ENCODE assay signal across 30 mouse cellular contexts in genomic region chr5:144165756-144166155, GRCm38 (mm10). TPM values are rescaled to one million over a fixed set of nuclear protein-coding genes. Genes with fewer than 3 reads are reported as not detected.
DNase-seq lines count a peak whose midpoint lies in the region; ATAC-seq and TF ChIP-seq lines count a peak whose summit lies in the region.
"Had no signal": no experiment of that assay in that cellular context is flagged by ENCODE, and none has a peak within 500 bp of the region (broad histone marks: within the 10 kb centered on the region; RNA-seq: fewer than 3 reads in every experiment).

No protein-coding gene starts in this region.

- TF ChIP-seq CTCF in small intestine, adult 2 months (IDR thresholded peaks at IDR 0.05; ENCODE audit: extremely low read depth, insufficient read length, insufficient replicate concordance, low read depth, low read length) = no peak

- no peaks in the 10 kb centered on the region for H3K27me3 ChIP-seq in heart, embryonic 13.5 days (replicated peaks)
- no peaks in the 10 kb centered on the region for H3K27me3 ChIP-seq in small intestine, adult 2 months (ENCODE audit: control insufficient read depth, insufficient read depth, low read length)
- H3K27me3 ChIP-seq: embryonic facial prominence, embryonic 12.5 days; midbrain, embryonic 15.5 days had no signal

- H3K27ac ChIP-seq in heart, embryonic 13.5 days (replicated peaks) = 0 out of 2 replicates have a peak overlapping the region, but pooled peaks have one; percentile 5
- peak overlapping the region; percentile 20; the same call in 1 of the 2 replicates for H3K27ac ChIP-seq in small intestine, adult 2 months (ENCODE audit: insufficient read depth, low read depth, low read length)
- H3K27ac ChIP-seq: embryonic facial prominence, embryonic 12.5 days; heart, embryonic 10.5 days; hindbrain, embryonic 14.5 days; liver, embryonic 14.5 days; macrophage; midbrain, embryonic 10.5 days; midbrain, embryonic 15.5 days had no signal

- 67% methylated on average over 3 of the region's 3 CpGs for WGBS in heart, embryonic 13.5 days
- 79% methylated on average over 3 of the region's 3 CpGs for WGBS in small intestine, adult 2 months

- H3K9me3 ChIP-seq in heart, embryonic 13.5 days = no peaks in the 10 kb centered on the region
- H3K9me3 ChIP-seq: embryonic facial prominence, embryonic 12.5 days; G1E; heart, embryonic 10.5 days; midbrain, embryonic 10.5 days; midbrain, embryonic 15.5 days had no signal

- H3K4me3 ChIP-seq in heart, embryonic 13.5 days = no peak overlapping the region
- H3K4me3 ChIP-seq in small intestine, adult 2 months (ENCODE audit: low read depth, low read length) = no peak overlapping the region
- H3K4me3 ChIP-seq: embryonic facial prominence, embryonic 12.5 days; heart, embryonic 10.5 days; midbrain, embryonic 10.5 days; midbrain, embryonic 15.5 days had no signal

- peaks cover 11% of the 10 kb centered on the region; the same call in 1 of the 2 replicates for H3K4me1 ChIP-seq in heart, embryonic 13.5 days
- H3K4me1 ChIP-seq in small intestine, adult 2 months (ENCODE audit: control insufficient read depth, insufficient read depth, insufficient read length, low read length) = no peaks in the 10 kb centered on the region; the same call in 1 of the 2 replicates
- H3K4me1 ChIP-seq: embryonic facial prominence, embryonic 12.5 days; midbrain, embryonic 15.5 days had no signal

- H3K36me3 ChIP-seq in heart, embryonic 13.5 days = peaks cover 59% of the 10 kb centered on the region
- peaks cover 55% of the 10 kb centered on the region for H3K36me3 ChIP-seq in small intestine, adult 2 months (ENCODE audit: control insufficient read depth, insufficient read depth, low read length)

- no peak overlapping the region for H3K9ac ChIP-seq in heart, embryonic 13.5 days
- H3K9ac ChIP-seq: embryonic facial prominence, embryonic 12.5 days; hindbrain, embryonic 14.5 days; liver, embryonic 14.5 days; midbrain, embryonic 15.5 days had no signal

- DNase-seq in heart, postnatal 4 days = no peak
- peak; percentile 45 for DNase-seq in CD4-positive helper T cell, adult 2 months (ENCODE audit: low read depth, low spot score)
- DNase-seq in yolk sac, embryonic 10.5 days (ENCODE audit: low spot score) = no peak
- DNase-seq in embryo, embryonic 9.5 days (ENCODE audit: extremely low spot score) = no peak
- no peak for DNase-seq in kidney, adult 18-20 months
- DNase-seq: adrenal gland, postnatal 25 days; cerebellum, adult 2 months; cerebellum, postnatal 25 days; gastrocnemius, postnatal 25 days; heart, adult 11 months; heart, postnatal 36 days; kidney, postnatal 14 days; liver; lung, adult 2 months; lung, postnatal 10 days; right cerebral cortex, adult 18-20 months; thymus, postnatal 25 days had no signal

- no peak overlapping the region for H3K4me2 ChIP-seq in heart, embryonic 13.5 days
- H3K4me2 ChIP-seq: embryonic facial prominence, embryonic 12.5 days; hindbrain, embryonic 14.5 days; midbrain, embryonic 15.5 days had no signal

- no peak for TF ChIP-seq POLR2A in small intestine, adult 2 months (IDR thresholded peaks at IDR 0.05; ENCODE audit: low read depth, low read length)

- no peak for ATAC-seq in heart, embryonic 13.5 days (ENCODE audit: extremely low read depth, insufficient number of reproducible peaks, low FRiP score, low TSS enrichment)
- peak; percentile 57; the same call in 1 of the 2 replicates for ATAC-seq in common myeloid progenitor, adult 5-6 weeks (replicated peaks; ENCODE audit: low read depth, poor library complexity, severe bottlenecking)
- ATAC-seq: forebrain, embryonic 14.5 days; intestine, embryonic 16.5 days; midbrain, embryonic 15.5 days had no signal

RNA-seq across cellular contexts. Expression of gene Bhlha15, which starts 24.3 kb away (rescaled TPM):
- polyA plus RNA-seq in heart, embryonic 13.5 days (2015; fragmentation: Nextera tagmentation; extraction: Ambion mirVana) = 0.24 and 0.33 TPM in 2 replicates
- total RNA-seq in heart, postnatal 4 days (2021) = under 1 TPM; 0.07 TPM
- total RNA-seq in common myeloid progenitor, adult 5-6 weeks (2017) = 0.34 and 0.37 TPM in 2 replicates
- 10.9 and 21.3 TPM in 2 replicates for polyA plus RNA-seq in small intestine, adult 2 months (2012; rRNA removed)
- total RNA-seq: gastrocnemius, postnatal 25 days; heart, postnatal 36 days had no signal
- polyA plus RNA-seq: macrophage had no signal

RNA-seq across cellular contexts. Expression of gene Tecpr1, which starts 57.7 kb away (rescaled TPM):
- 14.7 and 15.3 TPM in 2 replicates for polyA plus RNA-seq in heart, embryonic 13.5 days (2015; fragmentation: Nextera tagmentation; extraction: Ambion mirVana)
- 10 to 100 TPM; 24.1 to 26.0 TPM for total RNA-seq in heart, postnatal 4 days (2021)
- total RNA-seq in common myeloid progenitor, adult 5-6 weeks (2017) = 3.4 and 5.6 TPM in 2 replicates
- polyA plus RNA-seq in small intestine, adult 2 months (2012; rRNA removed) = 16.0 and 29.7 TPM in 2 replicates
